Mouse (Mus musculus): ENCODE data around the gene Has1.

The Has1 gene

DNA sequence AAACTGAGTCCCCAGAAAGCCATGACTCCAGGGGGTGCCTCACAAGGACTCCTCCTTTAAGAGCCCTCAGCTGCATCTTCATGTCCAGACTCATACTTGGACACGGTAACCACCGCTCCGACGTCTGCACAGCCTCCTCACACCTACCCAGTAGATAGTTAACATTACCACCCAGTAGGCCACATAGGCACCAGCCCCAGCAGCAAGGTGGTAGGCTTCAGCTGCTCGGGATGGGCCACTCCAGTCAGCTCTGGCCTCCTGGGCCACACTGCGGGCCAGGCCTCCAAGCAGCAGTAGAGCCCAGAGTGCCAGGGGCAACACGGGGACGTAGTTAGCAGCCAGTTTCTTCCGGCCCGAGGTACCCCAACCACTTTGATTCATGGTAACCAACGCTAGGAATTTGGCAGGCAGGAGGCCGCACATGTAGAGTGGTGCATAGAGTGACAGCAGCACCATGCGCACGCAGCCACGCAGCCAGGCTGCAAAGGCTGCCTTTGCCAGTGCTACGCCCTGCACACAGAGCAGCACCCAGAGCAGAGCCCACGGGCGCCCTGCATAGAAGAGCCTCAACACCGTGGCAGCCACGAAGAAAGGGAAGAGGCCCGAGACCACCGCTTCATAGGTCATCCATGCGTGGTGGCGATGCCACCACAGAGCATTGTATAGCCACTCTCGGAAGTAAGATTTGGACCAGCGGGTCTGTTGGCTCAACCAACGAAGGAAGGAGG is 11.3 kb downstream of the Has1 start:
- DNase-seq = peak; percentile 13 to 20

DNA sequence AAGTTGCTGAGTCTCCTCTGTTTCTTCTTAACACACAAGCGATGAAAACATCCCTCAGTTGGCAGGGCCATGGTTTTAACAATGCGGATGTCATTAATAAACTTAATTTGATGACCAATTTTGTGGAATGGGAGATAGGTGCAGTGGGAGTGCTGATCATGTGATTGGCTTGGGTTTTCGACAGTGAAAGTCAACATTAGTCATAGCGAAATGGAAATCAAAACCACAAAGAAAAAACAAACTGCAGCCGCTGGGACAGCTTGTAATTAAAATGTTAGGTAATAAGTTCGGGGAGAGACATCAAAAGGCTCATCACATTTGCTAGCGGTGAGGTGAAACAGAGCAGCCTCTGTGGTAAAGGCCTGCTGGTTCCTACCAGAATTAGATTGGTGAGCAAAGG is 14.2 kb downstream of the Has1 start:
- no peak for DNase-seq

DNA sequence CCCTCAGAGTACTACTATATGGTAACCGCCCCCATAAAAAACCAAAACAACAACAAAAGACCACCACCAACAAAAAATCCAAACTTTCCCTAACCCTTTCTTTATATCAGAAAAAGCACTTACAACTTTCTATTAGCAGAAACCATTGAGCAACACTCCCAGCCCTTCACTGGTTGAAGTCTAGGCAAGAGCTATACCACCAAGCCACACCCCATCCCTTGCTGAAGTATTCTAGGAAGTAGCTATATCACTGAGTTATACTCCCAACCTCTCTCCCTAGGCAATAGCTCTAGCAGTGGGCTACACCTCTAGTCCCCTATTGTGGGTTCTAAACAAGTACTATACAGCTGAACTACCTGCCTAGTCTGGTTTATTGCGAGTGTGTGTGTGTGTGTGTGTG is 15.7 kb downstream of the Has1 start:
- DNase-seq = no peak

DNA sequence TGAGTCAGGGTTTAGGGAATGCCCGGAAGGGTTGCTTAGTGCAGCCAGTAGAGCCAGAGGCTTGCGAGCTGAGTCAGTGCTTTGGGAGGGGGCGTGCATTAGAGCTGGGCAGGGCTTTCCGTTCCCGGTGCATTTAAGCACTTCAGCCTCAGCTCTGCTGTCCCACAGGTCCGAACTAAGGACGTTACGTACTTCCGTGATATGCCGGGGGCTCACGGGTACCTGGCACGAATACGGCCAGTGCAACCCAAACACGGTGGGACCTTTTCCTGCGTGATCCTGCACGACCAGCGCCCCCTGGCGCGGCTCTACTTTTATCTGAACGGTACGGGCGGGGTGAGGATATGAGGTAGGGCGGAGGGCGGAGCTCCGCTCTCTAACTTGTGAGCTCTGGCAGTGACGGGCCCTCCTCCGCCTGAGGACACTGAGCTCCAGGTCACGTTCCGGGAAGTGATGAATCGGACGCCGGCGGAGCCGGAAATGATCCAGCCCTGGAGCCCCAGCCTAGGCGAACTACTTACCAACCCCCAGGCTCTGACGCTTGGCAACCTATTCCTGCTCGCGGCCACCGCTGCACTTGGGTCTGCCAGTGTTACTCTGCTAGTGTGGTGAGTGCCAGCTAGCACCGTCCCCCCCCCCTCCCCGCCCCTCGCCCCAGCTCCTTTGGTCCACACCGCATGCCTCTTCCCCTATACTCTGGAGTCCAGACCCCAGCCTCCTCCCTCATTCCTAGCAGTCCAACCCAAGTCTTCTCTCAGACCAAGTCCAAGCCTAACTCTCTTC is 16.9 kb downstream of the Has1 start:
- DNase-seq = peak; percentile 96 to 97

DNA sequence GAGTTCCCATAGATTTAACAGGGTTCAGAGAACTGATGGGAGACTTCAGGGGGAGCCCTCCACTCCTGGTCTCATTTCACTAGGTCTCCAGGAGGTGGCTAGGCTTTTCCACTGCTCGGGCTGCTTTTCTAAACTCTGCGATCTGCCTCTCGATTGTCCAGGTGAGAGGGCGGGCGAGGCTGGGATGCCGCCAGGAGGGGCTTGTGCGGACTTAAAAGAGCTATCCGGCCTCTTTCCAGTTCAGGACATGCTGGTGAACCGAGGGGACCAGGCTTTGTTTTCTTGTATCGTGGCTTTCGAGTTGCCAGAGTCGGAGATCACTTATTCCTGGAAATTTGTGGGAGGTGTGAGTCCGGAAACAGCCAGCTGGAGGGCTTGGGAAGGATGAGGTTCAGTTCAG is 17.6 kb downstream of the Has1 start:
- peak in 1 of 2 experiments; percentile 63 for DNase-seq

DNA sequence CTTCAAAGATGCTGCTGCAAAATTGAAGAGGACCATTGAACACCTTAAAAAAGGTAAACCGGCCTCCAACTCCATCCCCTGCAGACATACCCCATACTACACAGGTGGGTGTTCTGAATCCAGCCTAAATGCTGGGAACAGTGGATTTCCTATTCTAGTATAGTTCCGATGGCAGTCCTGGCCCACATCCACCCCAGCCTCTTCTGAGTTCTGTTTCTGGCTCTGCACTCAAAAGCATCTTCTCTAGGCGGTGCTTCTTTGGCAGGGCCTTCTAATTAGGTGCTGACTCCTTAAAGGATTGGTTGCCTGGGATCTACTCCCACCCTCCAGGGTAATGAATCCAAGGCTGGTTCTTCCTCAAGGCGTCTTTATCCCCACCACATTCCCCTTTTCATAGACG is 18.9 kb downstream of the Has1 start:
- DNase-seq = no peak

DNA sequence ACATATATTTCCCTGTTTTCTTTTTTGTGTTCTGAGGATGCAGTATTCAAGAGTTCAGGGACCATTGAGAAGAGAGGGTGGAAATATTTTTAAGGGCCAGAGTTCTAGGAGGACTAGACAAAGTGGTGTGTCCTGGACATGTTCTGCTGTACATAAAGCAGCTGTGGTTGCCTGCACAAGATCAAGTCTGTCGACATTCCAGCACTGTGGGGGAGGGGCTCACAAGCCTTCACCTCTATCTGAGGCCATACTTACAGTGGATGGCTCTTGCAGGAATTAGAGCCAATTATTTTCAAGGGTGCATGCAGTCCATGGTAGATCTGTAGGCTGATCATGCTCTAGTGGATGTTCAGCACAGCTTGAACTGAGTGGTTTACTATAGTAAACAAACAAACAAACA is 20.1 kb downstream of the Has1 start:
- no peak for DNase-seq

DNA sequence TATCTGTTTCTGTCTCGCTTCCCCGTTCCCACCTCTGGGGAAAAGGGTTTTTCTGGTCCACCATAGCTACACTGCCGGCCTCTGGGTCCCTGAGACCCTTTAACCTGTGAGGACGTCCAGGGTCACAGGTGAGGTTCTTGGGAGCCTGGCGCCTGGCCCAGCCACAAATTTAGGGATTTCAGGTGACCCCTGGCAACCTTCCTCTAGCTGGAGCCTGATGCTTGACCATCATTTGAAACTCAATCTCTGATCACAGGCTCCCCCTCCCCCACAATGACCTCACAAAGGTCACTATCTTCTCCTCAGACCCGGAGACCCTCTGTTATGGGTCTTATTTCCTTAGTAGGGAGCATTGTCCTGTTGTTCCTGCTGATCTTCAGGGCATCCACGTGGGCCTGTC is 24.3 kb downstream of the Has1 start:
- peak in 1 of 2 experiments; percentile 25 for DNase-seq

DNA sequence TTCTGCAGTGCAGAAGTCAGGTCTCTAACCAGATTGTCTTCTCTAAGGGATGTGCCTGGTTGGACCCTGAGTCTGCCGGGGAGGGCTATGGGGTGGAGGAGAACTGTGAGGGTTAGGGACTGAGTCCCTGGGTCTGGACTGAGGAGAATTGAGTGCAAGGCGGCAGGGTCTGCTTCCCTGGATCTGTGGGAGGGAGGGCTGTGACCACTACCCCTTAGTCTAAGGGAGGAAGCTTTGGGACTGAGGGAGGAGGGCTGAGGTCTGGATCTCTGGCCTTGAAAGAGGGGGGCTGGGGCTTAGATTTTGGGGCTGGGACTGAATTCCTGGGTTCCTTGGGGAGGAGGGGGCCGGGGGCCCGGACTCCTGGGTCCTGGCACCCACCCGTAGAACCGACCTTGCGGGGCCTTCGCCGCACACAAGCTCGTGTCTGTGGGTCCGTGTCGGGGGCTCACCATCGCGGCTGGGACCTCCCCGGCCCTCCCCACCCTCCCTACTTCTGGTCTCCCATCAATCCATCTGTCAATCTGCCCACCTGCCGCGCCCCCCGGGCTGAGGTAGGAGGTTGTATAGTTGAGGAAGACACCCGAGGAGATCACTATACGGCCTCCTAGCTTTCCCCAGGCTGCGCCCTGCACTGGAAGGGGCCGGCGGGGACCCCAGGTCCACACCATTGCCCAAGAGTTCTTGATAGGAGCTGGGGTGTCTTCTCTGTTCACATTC is 25.0 kb downstream of the Has1 start:
- DNase-seq = peak; percentile 15 to 32

DNA sequence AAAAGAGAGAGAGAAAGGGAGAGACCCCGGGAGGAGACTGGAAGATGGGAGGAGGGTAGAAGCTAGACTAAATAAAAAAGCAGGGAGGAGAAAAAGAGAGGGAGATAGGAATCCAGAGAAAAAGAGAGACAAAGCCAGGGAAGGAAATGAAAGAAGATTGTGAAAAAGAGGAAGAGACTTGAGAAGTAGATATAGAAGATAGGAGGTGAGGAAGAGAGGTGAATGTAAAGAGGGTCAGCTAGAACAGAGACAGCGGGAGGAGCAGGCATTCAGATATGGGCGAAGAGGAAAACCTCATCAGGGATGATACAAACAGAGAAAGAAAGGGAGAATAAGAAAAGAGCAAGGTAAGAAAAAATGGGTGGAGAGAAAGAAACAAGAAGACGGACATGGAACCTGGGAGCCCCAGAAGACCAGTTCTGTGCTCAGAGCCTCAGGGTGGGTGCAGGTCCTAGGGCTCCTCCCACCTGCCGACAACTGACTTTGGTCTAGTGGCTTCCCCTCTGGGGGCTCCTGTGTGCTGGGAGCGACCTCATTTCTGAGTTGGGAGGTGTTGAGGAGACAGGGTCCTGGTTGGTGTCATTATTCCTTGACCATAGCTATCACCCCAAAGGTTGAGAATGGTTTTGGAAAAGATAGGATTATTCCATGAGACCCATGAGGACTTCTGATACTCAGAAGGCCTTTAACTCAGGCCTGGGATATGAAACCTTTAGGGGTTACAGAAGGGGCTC is 25.8 kb downstream of the Has1 start:
- DNase-seq = peak; percentile 40 to 43

DNA sequence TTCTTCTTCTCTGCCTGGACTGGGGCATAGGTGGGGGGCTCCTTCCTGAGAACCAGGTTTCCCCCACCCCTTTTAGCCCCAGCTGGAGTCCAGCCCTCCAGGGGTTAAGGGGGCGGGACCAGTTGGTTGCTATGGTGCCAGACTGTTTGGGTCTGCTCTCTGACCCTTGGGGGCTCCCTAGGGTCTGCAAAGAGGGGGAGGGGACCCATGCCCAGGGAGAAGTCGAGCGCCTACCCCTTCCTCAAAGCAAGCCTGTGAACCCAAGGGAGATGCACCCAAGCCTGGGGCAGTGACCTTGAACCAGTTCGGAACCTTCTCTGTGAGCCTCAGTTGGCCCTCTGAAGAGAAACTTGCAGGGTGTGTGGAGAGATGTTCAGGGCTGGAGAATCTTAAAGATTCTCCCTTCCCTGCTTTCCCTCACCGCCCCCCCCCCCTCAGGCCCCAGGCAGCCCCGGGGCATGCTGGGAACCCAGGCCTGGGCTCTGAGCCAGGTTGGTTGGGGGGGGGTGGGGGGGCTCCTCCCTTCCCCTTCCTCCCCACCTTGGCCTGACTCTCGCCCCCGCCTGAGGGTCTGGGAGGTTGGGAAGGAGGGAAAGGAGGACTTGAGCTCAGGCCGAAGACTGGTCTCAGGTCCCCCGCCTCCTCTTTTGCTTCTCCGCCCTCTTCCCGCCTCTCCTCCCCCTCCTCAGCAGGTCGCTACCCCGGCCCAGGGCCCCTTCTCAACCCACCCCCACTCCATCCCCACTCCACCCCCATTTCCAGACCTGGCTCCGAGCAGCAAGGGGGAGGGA is 26.6 kb downstream of the Has1 start:
- peak; percentile 59 to 70 for DNase-seq

DNA sequence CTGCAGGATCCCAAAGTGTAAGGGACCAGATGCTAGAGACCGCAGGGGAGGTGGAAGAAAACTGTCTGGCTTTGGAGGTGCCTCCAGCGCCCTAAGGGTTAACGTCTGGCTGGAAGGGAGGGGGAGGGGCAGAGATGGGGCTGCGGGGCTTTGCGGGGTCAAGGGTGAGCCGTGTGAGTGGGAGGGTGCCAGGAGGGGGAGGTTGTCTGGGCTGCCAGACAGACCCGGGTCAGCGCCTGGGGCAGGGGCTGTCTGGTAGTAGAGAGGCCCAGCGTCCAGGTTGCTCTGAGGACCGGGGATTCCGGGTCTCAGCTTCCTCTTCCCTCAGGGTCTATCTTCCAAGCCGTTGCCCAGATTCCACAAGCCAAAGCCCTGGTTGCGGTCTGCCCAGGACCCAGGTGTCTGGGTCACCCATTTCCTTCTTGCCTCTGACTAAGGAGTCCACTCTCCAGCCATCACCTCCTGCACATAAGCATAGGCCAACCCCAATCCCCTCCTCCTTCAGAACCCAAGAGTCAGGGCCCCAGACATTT is 27.3 kb downstream of the Has1 start:
- DNase-seq = peak; percentile 76 to 85

DNA sequence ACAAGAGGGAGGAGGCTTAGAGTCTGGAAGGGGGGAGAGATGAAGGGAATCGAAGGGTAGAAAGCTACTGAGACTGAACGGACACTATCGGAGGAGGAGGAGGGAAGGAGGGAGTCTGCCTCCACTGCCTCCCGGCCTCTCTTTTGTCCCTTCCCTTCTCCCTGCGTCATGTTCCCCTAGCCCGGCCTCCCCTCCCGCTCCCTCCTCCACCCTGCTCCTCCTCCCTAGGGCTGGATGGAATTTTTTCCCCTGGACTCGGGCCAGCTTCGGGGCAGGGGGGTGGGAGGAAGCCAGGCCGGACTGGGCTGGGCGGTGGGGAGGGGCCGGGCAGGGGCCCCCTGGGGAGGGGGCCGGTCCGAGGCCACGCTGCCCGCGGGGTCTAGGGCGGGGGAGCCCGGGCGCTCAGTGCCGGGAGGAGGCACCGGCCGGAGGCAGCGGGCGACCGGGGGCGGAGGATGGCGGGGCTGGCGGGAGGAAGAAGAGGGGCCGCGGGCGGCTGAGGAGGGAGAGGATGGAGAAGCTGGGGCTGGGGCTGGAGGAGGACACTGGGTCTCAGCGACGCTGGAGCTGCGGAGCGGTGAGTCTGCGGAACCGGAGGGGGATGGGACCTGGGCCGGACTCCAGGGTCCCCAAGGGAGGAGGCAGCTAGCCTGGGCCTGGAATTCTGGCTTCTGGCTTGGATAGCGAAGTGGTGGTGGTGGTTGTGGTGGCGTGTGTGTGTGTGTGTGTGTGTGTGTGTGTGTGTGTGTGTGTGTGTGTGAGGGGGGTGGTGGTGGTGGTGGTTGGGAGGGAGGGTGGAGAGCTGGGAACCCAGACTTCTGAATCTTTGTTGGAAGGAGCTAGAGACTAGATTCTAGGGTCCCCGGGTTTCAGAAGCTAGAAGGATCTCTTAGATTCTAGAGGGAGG is 28.0 kb downstream of the Has1 start, which contains the start of gene Spaca6:
Gene Spaca6, plus strand, starts transcription at position 408 of the 907 bp plus-strand sequence.
- DNase-seq = peak; percentile 97 to 98

DNA sequence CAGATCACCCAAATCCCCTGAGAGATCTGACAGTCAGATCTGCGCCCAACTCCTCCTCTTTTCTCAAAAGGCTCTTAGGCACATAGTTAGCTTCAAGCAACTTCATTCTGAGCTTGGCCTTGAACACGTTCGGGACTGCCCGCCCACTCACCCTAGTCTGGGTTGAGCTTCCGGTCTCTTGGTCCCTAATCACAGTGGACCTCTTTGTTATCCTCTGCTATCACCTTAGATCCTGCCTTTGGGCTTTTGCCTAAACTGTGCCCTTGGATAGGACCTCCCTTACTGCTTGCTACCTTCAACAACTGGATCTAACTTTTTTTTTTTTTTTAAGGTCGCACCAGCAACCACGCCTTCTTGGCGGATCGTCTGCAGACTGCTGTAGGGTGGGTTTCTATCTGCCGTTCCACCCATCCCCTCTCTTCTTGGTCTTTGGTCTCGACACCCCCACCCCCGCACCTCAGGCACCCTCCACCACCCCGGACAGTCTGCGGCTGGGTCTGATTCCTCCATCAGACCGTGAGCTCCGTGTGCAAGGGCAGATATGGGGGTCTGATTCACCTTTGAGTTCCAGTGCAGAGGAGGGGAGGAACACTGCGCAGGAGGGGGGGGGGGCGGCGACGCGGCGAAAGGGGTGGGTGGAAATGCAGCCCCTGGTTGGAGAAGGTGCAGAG is 28.9 kb downstream of the Has1 start:
- DNase-seq = peak; percentile 59 to 61

DNA sequence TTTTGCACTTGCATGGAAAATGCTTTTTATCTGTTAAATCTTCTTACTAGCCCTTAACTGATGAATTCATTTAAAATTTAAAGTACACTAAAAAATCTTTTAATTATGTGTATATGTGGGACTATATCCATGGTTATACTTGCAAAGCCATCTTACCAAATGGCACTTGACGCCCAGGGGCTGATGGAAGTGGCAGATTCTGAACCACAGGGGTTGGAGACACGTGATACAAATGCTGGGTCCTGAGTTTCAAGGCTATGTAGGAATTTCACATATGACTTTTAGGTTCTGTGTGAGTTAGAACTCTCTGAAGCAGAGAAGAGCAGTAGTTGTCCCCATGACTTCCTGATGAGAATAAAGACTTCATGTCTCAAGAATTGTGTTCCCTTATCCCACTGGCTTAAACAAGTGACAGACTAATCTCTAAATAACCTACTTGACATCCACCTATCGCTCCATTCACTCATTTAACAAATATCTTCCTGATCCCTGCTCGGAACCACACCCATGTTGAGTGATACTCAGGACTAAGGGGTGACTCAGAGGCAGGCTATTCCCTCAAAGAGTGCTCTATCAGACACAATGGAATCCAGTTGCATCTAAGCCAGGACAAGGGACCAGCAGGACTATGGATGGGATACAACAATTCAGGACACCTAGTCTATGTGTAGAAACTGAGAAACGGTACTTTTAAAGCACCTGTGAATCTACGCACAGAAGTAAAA is 31.2 kb downstream of the Has1 start:
- DNase-seq = no peak

DNA sequence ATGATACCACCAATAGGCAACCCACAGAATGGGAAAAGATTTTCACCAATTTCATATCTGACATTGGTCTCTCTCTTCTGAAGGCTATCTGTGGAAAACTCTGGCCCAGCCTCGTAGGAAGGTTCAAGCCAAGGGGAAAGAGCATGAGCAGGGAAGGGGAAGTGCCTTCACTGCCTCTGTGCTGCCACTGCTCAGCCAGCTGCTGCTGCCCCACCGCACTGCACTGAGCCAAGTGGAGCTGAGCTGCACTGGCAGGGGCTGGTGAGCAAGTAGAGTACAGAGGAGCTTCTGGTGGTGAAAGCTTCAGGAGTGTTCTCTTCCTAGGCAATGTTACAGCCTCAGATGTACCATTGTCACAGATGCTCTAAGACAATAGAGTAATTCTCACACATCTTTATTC is 59.5 kb downstream of the Has1 start:
- no peak for DNase-seq

All from cerebellum, postnatal 25 days (tissue).